Mouse (Mus musculus) adrenal gland (tissue): Measurements from ENCODE around the gene Spem1.
"Not testable (repeated sequence)": the region's sequence is repeated elsewhere in the genome, so short reads cannot be mapped to it uniquely, and the experiment has no call there.

Experiments used
- intact Hi-C: fragments of 180-260 bp; cut with DNase I; formaldehyde crosslinking; loops from one replicate; pipeline ENCODE4 v1.15.1; 2025
- long read RNA-seq, 2 experiments: library from polyadenylated mRNA; unstranded; transcript quantifications; one replicate each; pipeline ENCODE4 v2.0.0; 2020; ENCODE audit warnings: borderline replicate concordance in 1 of 2; ENCODE audit not compliant: insufficient replicate concordance in 1 of 2

Spem1 gene
- long read RNA-seq, experiment 1 = 0 reads
- long read RNA-seq, experiment 2 = 0 reads

GRCm38 (mm10) chr11:69822080-69822479 lies at the start of gene Spem1:
TSS of gene Spem1 (minus strand) at chr11:69822180.
- intact Hi-C loops = no loop called here

GRCm38 (mm10) chr11:69870289-69871069 lies 48.5 kb upstream of the Spem1 start:
- intact Hi-C loops = no loop called here

GRCm38 (mm10) chr11:69867335-69867734 lies 45.4 kb upstream of the Spem1 start:
- intact Hi-C loops = no loop called here

GRCm38 (mm10) chr11:69865561-69865960 lies 43.6 kb upstream of the Spem1 start:
- intact Hi-C loops = no loop called here

- intact Hi-C loops = no loop called here
These were observed 42.3 kb upstream of the Spem1 start for GRCm38 (mm10) chr11:69864138-69864860.

- intact Hi-C loops = not testable (repeated sequence)
These were observed 41.7 kb upstream of the Spem1 start for GRCm38 (mm10) chr11:69863729-69864128.

GRCm38 (mm10) chr11:69858113-69858998 lies 36.4 kb upstream of the Spem1 start, which contains the start of gene Tnk1:
TSS of gene Tnk1 (minus strand) at chr11:69858730.
- intact Hi-C loops = no loop called here

- intact Hi-C loops = no loop called here
These were observed 33.4 kb upstream of the Spem1 start for GRCm38 (mm10) chr11:69855347-69855746.

- intact Hi-C loops = no loop called here
These were observed 32.7 kb upstream of the Spem1 start for GRCm38 (mm10) chr11:69854680-69855079.

GRCm38 (mm10) chr11:69853994-69854393 lies 32.0 kb upstream of the Spem1 start:
- intact Hi-C loops = no loop called here

- intact Hi-C loops = no loop called here
These were observed 28.8 kb upstream of the Spem1 start for GRCm38 (mm10) chr11:69850754-69851153.

- intact Hi-C loops = no loop called here
These were observed 27.9 kb upstream of the Spem1 start for GRCm38 (mm10) chr11:69849884-69850283.

- intact Hi-C loops = no loop called here
These were observed 27.1 kb upstream of the Spem1 start for GRCm38 (mm10) chr11:69849128-69849527.

- intact Hi-C loops = no loop called here
These were observed 26.0 kb upstream of the Spem1 start for GRCm38 (mm10) chr11:69848021-69848420.

GRCm38 (mm10) chr11:69846738-69847688 lies 25.0 kb upstream of the Spem1 start:
- intact Hi-C loops = no loop called here

GRCm38 (mm10) chr11:69846198-69846680 lies 24.3 kb upstream of the Spem1 start, which contains the start of gene Plscr3:
TSS of gene Plscr3 (plus strand) at chr11:69846376.
- intact Hi-C loops = no loop called here

GRCm38 (mm10) chr11:69838714-69839104 lies 16.7 kb upstream of the Spem1 start:
- intact Hi-C loops = loop anchor here (5.0 kb wide), 1 partner anchor 36 kb away; the partner anchor contains the start of gene Fgf11

- intact Hi-C loops = loop anchor here (5.0 kb wide), 1 partner anchor 36 kb away; the partner anchor contains the start of gene Fgf11
These were observed 16.2 kb upstream of the Spem1 start, which contains the start of gene Tmem256 for GRCm38 (mm10) chr11:69837952-69838713. TSS of gene Tmem256 (plus strand) at chr11:69838514.

- intact Hi-C loops = loop anchor here (5.0 kb wide), 1 partner anchor 35 kb away; the partner anchor contains the start of gene Fgf11
These were observed 15.6 kb upstream of the Spem1 start, which contains the start of gene Nlgn2 for GRCm38 (mm10) chr11:69837604-69837951. TSS of gene Nlgn2 (minus strand) at chr11:69837784.
